Mouse (Mus musculus): ENCODE data around the gene Men1.

DNA sequence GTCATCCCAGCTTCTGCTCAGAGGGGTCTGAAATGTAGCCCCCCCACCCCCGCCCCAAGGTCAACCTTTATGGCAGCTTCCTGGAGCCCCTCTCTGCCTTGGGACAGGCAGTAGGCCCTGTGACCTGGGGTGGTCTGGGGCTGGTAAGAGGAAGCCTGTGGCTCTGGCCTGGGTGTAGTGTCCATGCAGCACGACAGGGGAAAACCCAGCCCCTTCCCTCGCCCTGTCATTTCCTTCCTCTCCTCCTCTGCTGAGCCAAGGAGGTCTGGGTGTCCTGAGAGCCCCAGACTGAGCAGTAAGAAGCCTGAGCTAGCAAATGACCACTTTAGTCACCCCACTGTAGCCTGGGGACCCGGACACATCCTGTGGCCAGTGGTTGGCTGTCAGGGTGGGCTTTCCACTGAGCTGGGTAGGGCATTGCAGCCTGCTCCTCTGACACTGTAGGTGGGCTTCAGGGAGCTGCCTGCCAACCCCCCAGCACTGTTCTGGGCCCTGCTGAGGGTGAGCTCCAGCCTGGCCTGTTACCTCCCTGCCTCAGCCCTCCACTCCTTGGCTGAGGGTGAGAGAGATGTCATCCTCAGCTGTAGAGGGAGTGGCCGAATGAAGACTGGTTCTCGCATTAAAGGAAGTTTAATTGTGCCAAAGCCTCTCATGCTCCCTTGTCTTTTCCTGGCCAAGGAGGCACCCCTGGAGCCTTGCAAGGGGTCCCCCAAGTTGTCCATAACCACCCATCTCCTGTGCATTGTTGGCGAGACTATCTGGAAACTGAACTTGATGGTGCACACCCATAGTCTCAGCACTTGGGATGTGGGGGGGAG, 35.1 kb upstream of the Men1 start:
- TF ChIP-seq CTCF (IDR thresholded peaks at IDR 0.05) = no peak
- 0 out of 2 replicates have a peak, but pooled peaks have one; percentile 51 for TF ChIP-seq POLR2A (IDR thresholded peaks at IDR 0.05; ENCODE audit: insufficient read depth, low read depth, low read length)
- TF ChIP-seq EP300 (IDR thresholded peaks at IDR 0.05; ENCODE audit: insufficient read depth, low read depth, low read length) = peak; percentile 56; the same call in 1 of the 2 replicates

Data from heart, adult 2 months (tissue).